Mouse (Mus musculus) neural tube, embryonic 10.5 days (tissue): ENCODE data around the gene Bnc2.

Experiments
- DNase-seq: peaks from one replicate; pipeline ENCODE4 v3.0.0-alpha.2; 2017; ENCODE audit warnings: low spot score; ENCODE audit errors: extremely low spot score

Bnc2 gene

GRCm38 (mm10) chr4:84330509-84330908 is 344.6 kb downstream of the Bnc2 start:
- DNase-seq: no peak

GRCm38 (mm10) chr4:84329651-84330050 is 345.4 kb downstream of the Bnc2 start:
- no peak for DNase-seq

DNA sequence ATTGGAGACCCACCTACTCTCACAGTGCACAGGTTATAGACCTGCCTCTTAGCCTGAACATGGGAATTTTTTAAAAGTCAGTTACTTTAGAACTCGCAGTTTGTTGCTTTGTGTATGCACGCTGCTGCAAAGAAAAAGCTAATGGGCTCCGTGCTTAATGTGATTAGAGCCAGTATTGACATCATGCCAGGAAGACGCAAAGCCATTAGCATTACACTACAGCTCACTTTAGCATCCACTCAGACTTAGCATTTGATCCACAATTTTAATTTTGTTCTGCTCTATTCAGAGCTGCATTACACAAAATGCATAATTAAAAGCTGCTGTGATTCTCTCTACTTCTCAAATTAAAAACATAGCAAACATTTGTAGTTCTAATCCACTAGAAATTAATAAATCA is 350.7 kb downstream of the Bnc2 start:
- DNase-seq: no peak

- DNase-seq: no peak
These were observed 353.5 kb downstream of the Bnc2 start for GRCm38 (mm10) chr4:84321598-84321997.

GRCm38 (mm10) chr4:84317421-84317820 is 357.7 kb downstream of the Bnc2 start:
- no peak for DNase-seq

DNA sequence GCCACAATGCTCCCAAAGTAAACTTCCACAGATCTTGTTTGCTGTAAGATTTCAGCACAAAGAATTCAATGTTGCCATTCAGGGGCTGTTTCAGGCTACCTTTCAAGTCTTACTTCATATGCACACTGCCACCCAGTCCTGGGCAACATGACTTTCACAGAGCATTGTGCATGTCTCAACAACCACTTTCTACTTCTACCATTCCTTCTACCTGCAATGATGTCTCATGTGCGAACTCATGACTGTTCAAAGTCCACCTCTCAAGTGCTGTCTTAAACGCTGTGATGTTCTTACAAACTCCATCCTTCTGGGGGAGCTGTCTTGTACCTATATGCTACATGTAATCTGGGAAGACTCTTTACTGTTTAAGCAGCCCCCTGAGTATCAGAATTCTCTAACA is 363.7 kb downstream of the Bnc2 start:
- DNase-seq: no peak

DNA sequence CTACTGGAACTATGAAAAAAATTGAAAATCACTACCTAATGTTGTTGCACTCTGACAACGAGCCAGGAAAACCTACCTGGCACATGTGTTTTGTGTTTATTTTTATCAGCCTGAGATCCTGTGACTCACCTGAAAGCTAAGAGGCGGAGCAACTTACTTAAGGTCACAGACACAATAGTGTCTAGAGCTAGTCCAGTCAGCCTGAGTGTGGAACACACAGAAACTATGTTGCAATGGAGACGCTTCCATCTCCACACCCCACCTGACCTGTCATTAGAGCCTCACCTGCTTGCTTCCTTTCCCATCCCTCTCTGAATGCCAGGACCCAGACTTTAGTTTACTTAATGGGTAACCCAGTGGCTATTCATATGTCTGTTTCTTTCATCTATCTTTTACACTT is 364.2 kb downstream of the Bnc2 start:
- no peak for DNase-seq

DNA sequence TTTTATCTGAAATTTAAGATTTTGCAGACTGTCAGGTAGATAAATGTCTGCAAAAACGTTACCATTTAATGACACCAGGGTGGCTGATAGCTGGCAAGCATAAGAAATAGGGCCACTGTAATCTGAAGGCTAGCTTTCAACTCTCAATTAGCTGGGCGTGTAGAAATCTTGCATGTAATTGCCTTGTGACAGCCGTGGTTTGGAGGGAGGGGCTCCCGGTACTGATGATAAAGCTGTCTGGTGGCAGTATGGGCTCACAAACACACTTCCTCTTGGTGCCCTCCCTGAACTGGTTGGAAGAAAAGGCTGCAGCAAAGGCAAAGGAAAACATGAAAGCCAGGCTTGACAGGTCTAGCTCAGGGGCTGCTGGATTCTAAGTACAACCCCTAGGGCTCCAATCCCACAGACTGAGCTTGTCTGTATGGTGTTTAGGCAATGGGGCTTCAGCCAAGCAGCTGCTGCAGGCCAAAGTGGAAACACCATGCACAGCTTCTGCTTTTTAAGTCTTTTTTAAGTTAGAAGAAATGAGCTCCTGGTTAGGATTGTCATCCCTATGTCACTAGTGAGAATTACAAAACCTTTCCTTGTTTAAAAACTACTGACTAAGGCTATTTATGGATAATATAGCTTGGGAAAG is 366.7 kb downstream of the Bnc2 start:
- no peak for DNase-seq

GRCm38 (mm10) chr4:84306928-84307606 is 368.0 kb downstream of the Bnc2 start:
- DNase-seq: no peak

- DNase-seq: no peak
These were observed 372.1 kb downstream of the Bnc2 start for GRCm38 (mm10) chr4:84302949-84303348.

DNA sequence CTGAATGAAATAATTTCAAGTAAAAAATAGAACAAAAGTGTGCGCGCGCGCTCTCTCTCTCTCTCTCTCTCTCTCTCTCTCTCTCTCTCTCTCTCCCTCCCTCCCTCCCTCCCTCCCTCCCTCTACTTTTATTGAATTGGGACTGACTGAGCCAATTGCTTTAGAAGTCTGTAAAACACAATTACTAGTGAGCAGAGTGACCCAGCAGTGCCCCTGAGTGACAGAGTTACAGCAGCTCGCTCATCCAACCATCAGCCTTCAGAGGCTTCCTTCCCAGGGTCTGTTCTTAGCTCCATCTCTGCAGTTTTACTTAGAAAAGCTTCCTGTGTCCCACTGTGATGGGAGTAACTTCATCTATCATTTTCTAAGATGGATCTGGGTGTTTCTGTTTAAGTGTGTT is 389.9 kb downstream of the Bnc2 start:
- no peak for DNase-seq

DNA sequence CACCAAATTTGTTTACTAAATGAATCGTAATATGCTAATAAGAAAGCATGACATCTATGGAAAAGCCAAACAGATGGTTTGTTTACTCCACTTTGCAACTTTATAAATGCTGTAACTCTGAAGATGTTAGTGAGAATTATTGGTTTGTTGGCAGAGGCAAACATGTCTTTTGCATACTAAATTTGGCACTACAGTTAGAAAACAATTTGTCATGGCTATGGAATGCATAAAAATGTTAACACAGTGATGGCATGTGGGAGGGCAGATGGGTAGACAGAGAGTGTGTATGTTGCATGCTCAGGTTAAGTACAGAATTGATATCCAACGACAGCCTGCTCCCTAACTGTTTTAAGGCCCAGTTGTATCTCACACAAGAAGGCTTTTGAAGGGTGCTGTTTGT is 392.4 kb downstream of the Bnc2 start:
- no peak for DNase-seq

GRCm38 (mm10) chr4:84278156-84278555 is 396.9 kb downstream of the Bnc2 start:
- no peak for DNase-seq

GRCm38 (mm10) chr4:84276081-84276480 is 399.0 kb downstream of the Bnc2 start:
- DNase-seq: no peak

- DNase-seq: no peak
These were observed 400.9 kb downstream of the Bnc2 start for GRCm38 (mm10) chr4:84274158-84274557.

DNA sequence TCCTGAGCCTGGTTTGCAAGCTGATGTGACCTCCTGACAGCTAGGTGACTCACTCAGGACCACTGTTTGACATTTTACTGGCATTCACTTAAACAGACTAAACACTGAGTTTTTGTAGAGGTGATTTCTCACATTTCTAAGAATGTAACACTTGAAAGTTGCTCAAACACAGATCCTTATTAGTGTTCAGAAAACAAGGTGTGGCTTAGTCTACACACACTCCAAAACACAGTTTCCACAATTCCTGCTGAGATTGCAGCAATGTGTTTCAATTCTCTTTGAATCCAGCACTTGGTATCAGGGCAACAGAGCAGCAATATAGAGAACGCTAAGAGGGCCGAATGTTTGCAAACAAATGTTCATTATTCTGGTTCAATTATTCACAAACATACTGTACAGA is 402.2 kb downstream of the Bnc2 start:
- DNase-seq: no peak

- no peak for DNase-seq
These were observed 405.2 kb downstream of the Bnc2 start for GRCm38 (mm10) chr4:84269845-84270244.

DNA sequence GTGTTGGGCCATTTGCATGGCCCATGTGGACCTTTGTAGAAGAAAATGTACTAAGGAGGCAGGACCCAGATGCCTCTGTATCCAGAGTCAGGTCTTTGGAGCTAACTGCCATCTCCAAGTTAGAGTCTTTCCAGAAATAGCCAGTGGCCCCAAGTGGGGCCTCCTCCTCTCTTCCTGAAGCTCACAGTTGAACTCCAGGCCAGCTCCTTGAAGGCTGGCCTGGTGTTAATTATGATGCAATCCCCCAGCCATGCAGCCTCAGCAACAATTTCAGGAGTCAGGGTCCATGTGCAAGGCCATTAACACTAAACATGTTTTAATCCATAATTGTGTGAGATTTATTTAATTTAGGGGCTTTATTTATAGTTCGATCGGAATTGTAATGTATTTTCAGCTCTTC is 427.7 kb downstream of the Bnc2 start:
- DNase-seq: no peak

- DNase-seq: no peak
These were observed 442.7 kb downstream of the Bnc2 start for GRCm38 (mm10) chr4:84232346-84232745.

DNA sequence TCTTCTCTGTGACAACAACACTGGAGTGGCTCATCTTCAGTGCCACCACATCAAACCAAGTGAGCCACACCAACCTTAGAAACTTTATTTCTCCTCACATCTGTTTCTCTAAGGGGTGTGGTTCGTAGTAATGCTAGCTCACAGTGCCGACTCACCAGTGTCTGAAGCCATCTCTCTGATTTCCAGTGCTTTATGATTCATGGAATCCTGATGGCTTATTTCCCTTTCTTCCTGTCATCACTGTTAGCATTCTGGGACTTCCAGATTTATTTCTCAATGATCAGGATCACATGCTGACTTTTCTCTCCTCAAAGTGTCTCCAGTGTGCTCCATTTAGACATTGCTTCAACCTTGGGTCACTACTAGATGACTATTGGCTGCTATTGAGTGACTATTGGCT is 443.8 kb downstream of the Bnc2 start:
- DNase-seq: no peak

DNA sequence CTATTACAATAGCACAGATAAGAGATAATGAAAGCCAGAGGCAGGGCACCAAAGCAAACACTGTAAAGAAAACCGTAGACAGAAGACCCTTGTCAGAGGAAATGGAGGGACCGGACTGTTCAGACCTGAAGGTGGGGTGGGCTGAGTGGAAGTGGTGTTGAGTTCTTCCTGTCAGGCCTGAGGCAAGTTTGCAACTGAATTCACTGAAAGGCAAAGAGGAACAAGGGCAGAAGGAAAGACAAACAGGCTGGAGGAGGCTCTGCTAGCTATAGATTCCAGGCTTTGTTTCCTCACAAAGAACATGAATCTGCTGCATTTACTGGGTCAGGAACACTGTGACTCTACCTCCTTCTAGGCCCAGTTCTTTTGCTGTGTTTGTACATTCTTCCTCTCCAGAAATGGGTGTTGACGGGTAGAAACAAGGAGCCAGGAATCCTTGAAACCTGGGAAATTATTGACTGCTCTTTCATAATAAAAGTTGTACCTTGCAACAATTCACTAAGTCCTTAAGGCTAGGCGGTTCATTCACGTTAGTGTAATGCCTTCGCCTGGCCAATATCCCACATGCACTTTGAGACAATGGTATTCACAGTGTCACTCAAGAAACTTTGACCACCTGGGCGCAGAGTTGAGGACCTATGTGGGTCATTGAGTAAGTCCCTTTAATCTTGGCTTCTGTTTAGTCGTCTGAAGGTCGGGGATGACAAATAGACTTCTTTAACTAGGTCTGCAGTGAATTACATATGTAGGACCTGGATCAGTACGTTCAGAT is 445.7 kb downstream of the Bnc2 start:
- DNase-seq: no peak

GRCm38 (mm10) chr4:84228551-84228950 is 446.5 kb downstream of the Bnc2 start:
- no peak for DNase-seq
